Mouse (Mus musculus) midbrain, embryonic 10.5 days (tissue): ENCODE results near the gene Prrx2. TPM values are rescaled to one million over a fixed set of nuclear protein-coding genes. Genes with fewer than 3 reads are reported as not detected.

ENCODE experiments used
- DNase-seq: peaks from one replicate; pipeline ENCODE4 v3.0.0-alpha.2; 2017; ENCODE audit warnings: low spot score
- H3K27ac ChIP-seq: fragments of 300-500 bp; sonication (generic); replicated peaks from 2 replicates; pipeline ENCODE4 v1.5.1; 2016; ENCODE audit warnings: mild to moderate bottlenecking
- H3K27me3 ChIP-seq: fragments of 300-500 bp; sonication (generic); 2 replicates; pipeline ENCODE4 v1.6.1; 2016; ENCODE audit warnings: low read depth, mild to moderate bottlenecking; ENCODE audit not compliant: poor library complexity, severe bottlenecking
- H3K36me3 ChIP-seq: fragments of 300-500 bp; sonication (generic); 2 replicates; pipeline ENCODE4 v1.6.1; 2016; ENCODE audit warnings: mild to moderate bottlenecking, moderate library complexity
- H3K4me1 ChIP-seq: fragments of 300-500 bp; sonication (generic); 2 replicates; pipeline ENCODE4 v1.6.1; 2016
- H3K4me3 ChIP-seq: fragments of 300-500 bp; sonication (generic); 2 replicates; pipeline ENCODE4 v1.5.1; 2016; ENCODE audit warnings: mild to moderate bottlenecking, moderate library complexity
- H3K9me3 ChIP-seq: fragments of 300-500 bp; sonication (generic); replicated peaks from 2 replicates; pipeline ENCODE4 v1.6.1; 2016; ENCODE audit warnings: mild to moderate bottlenecking
- WGBS: fragments of 180-500 bp; shearing (Covaris S2); methylation state at CpG from one replicate; pipeline ENCODE4 v1.1.7; 2016; 5-methylcytosine and 5-hydroxymethylcytosine counted together
- polyA plus RNA-seq: library from polyadenylated mRNA; unstranded; fragments of >200 nt; fragmentation: Nextera tagmentation; extraction: Ambion mirVana; gene quantifications from 2 replicates; pipeline ENCODE4 v1.2.1, GENCODE M21; 2016

Prrx2 gene
- polyA plus RNA-seq, 1 experiment from 2014 or later = 29.5 TPM

DNA sequence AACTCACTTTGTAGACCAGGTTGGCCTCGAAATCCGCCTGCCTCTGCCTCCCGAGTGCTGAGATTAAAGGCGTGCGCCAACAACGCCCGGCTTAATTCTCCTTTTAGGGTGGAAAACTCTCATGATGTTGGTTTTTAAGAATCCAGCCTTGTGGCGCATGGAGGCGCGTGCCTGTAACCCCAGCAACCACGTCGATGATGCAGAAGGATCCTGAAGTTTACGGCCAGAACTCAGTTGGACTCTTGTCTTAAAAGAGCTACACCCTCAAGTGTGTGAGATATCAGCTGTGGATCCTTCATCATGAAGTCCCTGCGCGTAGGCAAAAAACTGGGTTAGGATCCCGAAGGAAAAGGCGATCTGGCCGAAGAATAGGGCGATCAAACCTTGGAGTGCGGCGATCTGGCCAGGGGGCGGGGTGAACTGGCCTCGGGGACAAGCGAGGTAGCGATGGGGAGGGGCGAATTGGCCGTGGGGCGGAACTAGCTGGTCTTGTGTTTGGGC lies 27.6 kb upstream of the Prrx2 start:
- WGBS = 9% methylated on average over 28 of the region's 28 CpGs
- Histone ChIP-seq H3K4me3 (peak overlapping the region; percentile 84), H3K27me3 (peaks cover 37% of the 10 kb centered on the region), H3K4me1 (peaks cover 38% of the 10 kb centered on the region), H3K27ac (peak overlapping the region; percentile 96), H3K36me3 (peaks cover 24% of the 10 kb centered on the region), H3K9me3 (no peaks in the 10 kb centered on the region)
- DNase-seq = no peak

DNA sequence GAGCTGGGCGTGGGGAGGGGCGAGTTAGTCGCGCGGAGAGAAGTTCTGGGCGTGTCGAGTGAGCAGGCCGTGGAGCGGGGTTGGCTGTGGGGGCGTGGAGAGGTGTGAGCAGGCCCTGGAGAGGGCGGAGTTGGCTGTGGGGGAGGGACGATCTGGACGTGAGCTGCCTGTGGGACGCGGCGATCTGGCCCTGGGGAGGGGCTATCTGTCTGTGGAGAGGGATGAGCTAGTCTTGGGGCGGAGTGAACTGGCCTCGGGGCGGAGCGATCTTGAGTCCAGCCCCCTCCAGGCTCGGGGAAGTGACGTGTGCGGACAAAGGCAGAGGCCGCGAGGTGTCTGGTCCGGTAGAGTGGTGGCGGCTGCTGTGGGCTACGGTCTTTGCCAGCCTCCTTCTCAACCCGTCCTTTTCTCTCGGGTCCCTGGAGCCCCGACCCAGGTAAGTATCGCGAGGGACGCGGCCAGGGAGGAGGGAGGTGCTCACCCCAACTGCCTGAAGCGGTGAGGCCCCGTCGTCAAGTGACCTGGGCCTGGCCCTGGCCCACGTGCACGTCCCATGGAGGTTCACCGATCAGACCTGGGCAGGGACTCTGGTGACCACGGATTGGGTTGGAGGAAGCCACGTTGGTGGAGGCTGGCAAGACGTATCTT lies 27.0 kb upstream of the Prrx2 start, which contains the start of gene Ntmt1:
Gene Ntmt1 (plus strand): TSS at position 179 of the 648 bp plus-strand sequence.
- peak; percentile 100 for DNase-seq
- peak within 1 kb of the TSS; percentile 84 for H3K4me3 ChIP-seq
- H3K9me3 ChIP-seq = no peaks in the 10 kb centered on the region
- peak within 1 kb of the TSS; percentile 96 for H3K27ac ChIP-seq
- H3K36me3 ChIP-seq = peaks cover 30% of the 10 kb centered on the region
- H3K27me3 ChIP-seq = peaks cover 31% of the 10 kb centered on the region
- under 1% methylated on average over 44 of the region's 44 CpGs for WGBS
- H3K4me1 ChIP-seq = peaks cover 38% of the 10 kb centered on the region

DNA sequence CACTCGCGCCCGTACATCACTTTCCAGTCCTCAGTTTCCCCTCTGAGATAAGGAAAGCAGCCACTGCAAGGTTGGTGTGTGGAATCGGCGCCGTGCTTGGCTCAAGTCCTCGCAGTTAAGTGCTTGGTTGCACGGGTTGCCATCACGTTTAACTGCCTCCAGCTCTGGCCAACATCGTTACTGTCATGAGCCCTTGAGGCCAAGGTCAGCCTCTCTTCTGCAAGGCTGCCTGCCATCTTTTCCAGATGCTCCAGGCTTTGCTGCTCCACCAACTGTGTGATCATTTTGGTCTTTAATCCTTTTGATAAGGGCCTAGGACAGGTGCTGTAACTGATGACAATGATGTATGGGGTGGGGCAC lies 26.5 kb upstream of the Prrx2 start:
- Histone ChIP-seq H3K4me3 (peak overlapping the region; percentile 84), H3K4me1 (peaks cover 38% of the 10 kb centered on the region), H3K27me3 (peaks cover 26% of the 10 kb centered on the region), H3K9me3 (no peaks in the 10 kb centered on the region), H3K27ac (peak overlapping the region; percentile 96), H3K36me3 (peaks cover 35% of the 10 kb centered on the region)
- DNase-seq = peak; percentile 38
- WGBS = 13% methylated on average over 10 of the region's 10 CpGs

DNA sequence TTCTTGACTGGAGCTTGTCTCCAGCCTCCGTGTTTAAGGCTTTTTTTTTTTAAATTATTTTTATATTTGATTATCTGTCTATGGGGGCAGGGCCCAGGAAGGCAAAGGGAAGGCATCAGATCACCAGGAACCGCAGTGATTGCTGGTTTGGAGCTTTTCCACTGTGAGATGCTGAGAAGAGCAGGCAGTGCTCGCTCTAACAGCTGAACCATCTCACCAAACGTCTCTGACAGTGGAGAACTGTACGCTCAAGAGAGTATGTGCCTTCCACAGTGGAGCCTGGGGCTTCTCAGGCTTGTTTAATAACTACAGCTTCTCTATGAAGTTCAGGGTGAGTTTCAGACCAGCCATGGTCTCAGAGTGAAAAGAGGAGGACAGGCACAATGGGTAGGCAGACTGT lies 25.3 kb upstream of the Prrx2 start:
- Histone ChIP-seq H3K4me1 (peaks cover 38% of the 10 kb centered on the region), H3K27me3 (peaks cover 14% of the 10 kb centered on the region; the same call in 1 of the 2 replicates), H3K4me3 (peak overlapping the region; percentile 39; the same call in 1 of the 2 replicates), H3K9me3 (no peaks in the 10 kb centered on the region), H3K36me3 (peaks cover 47% of the 10 kb centered on the region), H3K27ac (no peak overlapping the region)
- 92% methylated on average over 5 of the region's 5 CpGs for WGBS
- DNase-seq = no peak

DNA sequence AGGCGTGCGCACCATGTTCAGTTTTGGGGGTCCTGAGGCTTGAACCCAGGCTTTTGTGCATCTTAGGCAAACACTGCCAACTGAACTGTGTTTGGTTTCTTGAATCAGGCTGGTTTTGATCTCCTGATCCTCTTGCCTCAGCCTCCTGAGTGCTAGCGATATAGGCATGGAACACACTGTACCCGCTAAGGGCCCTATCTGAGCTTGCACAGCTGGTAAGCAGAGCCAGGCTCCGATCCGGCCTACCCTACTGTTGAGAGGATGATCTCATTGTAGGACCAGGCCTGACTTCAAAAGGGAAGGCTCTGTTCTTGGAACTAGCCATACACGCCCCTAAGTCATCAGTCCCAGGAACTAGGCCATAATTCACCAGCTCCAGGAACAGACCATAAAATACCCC lies 24.2 kb upstream of the Prrx2 start:
- DNase-seq = no peak
- Histone ChIP-seq H3K36me3 (peaks cover 58% of the 10 kb centered on the region), H3K4me3 (no peak overlapping the region), H3K27me3 (peaks cover 3% of the 10 kb centered on the region; the same call in 1 of the 2 replicates), H3K9me3 (no peaks in the 10 kb centered on the region), H3K27ac (no peak overlapping the region), H3K4me1 (peaks cover 38% of the 10 kb centered on the region)
- 94% methylated on average over 7 of the region's 7 CpGs for WGBS

DNA sequence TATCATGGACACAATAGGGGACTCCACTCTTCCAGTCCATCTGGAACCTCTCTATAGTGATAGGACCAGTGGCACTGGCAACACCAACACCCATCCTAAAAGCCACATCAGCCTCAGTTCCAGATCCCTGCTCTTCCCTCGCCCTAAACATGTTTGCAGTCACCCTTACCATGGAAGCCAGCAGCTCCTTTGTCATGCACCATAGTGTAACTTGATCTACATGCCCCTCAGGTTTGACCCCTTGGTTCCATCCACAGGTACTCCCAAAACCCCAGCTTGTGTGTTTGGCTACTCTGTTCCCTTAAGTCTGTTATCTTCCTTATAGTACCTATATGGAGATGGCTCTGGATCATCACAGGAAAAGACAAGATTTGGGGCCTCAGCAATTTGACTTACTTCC lies 18.4 kb upstream of the Prrx2 start:
- Histone ChIP-seq H3K9me3 (peaks cover 11% of the 10 kb centered on the region), H3K27me3 (no peaks in the 10 kb centered on the region), H3K27ac (no peak overlapping the region), H3K4me3 (no peak overlapping the region), H3K36me3 (peaks cover 98% of the 10 kb centered on the region), H3K4me1 (no peaks in the 10 kb centered on the region)
- DNase-seq = no peak
- WGBS = 86% methylated on average over 1 of the region's 1 CpGs

DNA sequence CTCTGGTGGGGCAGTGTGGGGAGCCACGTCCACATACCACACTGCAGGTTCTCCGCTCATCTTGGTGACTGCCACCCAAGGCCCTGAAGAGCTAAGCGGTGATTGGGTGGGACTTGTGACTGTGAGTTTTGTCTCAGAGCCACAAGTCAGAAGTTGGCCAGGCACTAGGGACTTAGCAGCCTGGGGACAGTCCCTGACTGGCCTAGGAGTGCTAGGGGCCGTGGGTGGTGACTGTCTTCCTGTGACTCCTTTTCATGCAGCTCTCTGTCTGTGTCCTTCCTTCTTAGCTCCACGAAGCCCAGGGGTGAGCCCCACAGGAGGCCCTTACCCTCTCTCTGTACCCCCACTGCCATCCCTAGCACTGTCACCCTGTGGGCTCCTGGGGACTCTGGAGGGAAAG lies 14.9 kb upstream of the Prrx2 start:
- Histone ChIP-seq H3K4me1 (peaks cover 6% of the 10 kb centered on the region; the same call in 1 of the 2 replicates), H3K27me3 (no peaks in the 10 kb centered on the region), H3K36me3 (peaks cover 98% of the 10 kb centered on the region), H3K4me3 (no peak overlapping the region), H3K9me3 (peaks cover 11% of the 10 kb centered on the region), H3K27ac (no peak overlapping the region)
- DNase-seq = no peak
- 94% methylated on average over 5 of the region's 5 CpGs for WGBS

DNA sequence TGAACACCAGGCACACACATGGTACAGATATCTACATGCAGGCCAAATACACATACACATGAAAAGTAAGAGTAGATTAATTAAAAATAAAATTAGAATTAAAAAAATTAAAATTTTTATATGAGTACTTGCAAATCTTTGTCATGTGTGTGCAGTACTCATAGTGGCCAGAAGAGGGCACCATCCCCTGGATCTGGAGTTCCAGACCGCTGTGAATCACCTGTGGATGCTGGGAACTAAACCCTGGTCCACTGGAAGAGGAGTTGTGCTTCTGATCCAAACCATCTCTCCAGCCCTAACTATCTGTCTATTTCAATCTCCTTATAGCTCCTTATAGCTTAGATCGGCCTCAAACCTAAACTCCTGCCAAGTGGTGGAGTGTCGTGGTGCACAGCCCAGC lies 13.7 kb upstream of the Prrx2 start:
- H3K9me3 ChIP-seq = peaks cover 11% of the 10 kb centered on the region
- peaks cover 7% of the 10 kb centered on the region; the same call in 1 of the 2 replicates for H3K4me1 ChIP-seq
- no peak for DNase-seq
- no peaks in the 10 kb centered on the region for H3K27me3 ChIP-seq
- H3K4me3 ChIP-seq = no peak overlapping the region
- WGBS = 93% methylated on average over 3 of the region's 3 CpGs
- H3K27ac ChIP-seq = no peak overlapping the region
- peaks cover 98% of the 10 kb centered on the region for H3K36me3 ChIP-seq

DNA sequence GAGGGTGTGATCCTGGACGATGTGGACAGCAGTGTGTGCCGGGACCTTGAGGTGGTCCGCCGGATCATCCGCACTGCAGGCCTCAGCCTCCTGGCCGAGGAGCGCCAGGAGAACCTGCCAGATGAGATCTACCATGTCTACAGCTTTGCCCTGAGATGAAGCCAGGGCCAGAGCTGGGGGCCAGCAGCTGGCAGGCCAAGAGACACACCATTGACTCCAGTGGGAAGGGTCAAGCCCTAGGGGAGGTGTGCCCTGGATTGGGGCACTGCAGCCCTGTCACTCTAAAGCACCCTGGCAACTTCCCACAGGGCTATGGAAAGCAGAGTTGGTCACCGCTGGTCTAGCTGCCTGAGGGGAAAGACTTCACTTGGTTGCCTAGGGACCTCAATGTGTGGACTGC lies 12.3 kb upstream of the Prrx2 start:
- Histone ChIP-seq H3K9me3 (peaks cover 11% of the 10 kb centered on the region), H3K4me3 (no peak overlapping the region), H3K4me1 (peaks cover 20% of the 10 kb centered on the region), H3K27ac (no peak overlapping the region), H3K36me3 (peaks cover 94% of the 10 kb centered on the region), H3K27me3 (no peaks in the 10 kb centered on the region)
- DNase-seq = no peak
- WGBS = 91% methylated on average over 8 of the region's 8 CpGs

DNA sequence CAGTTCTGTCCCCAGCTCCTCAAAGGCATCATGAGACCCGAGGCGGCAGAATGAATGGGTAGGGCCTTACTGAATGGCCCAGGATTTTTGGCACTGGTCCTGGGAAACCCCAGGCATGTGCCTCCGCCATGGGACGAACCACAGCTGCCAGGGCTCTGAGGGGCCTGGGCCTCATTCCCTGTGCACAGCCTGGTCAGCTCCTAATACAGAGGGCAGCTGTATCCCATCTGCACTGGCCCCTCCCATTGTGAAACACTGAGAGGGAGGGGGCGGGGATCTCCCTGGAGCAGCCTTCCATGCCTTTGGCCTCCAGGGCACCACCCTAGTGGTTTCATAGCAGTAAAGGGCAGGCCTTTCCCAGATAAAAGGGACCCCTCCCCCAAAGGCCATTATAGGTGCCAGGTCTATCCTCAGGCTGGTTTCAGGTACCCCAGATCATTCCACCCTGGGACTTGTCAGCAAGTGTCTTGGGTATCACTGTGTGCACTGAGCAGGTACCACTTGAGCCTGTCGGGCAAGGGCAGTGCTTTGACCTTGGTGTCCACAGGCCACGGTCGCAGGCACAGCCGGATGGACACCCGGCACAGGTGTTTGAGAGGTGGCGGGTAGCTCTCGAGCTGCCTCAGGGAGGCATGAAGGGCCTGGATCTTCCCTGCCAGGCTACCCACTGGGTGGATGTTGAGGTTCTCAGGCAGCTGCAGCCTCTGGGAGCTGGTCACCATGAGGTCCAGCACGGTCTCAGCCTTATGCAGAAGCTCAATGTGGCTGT lies 11.2 kb upstream of the Prrx2 start:
- no peak for DNase-seq
- H3K4me3 ChIP-seq = 0 out of 2 replicates have a peak overlapping the region, but pooled peaks have one; percentile 7
- peaks cover 83% of the 10 kb centered on the region for H3K36me3 ChIP-seq

DNA sequence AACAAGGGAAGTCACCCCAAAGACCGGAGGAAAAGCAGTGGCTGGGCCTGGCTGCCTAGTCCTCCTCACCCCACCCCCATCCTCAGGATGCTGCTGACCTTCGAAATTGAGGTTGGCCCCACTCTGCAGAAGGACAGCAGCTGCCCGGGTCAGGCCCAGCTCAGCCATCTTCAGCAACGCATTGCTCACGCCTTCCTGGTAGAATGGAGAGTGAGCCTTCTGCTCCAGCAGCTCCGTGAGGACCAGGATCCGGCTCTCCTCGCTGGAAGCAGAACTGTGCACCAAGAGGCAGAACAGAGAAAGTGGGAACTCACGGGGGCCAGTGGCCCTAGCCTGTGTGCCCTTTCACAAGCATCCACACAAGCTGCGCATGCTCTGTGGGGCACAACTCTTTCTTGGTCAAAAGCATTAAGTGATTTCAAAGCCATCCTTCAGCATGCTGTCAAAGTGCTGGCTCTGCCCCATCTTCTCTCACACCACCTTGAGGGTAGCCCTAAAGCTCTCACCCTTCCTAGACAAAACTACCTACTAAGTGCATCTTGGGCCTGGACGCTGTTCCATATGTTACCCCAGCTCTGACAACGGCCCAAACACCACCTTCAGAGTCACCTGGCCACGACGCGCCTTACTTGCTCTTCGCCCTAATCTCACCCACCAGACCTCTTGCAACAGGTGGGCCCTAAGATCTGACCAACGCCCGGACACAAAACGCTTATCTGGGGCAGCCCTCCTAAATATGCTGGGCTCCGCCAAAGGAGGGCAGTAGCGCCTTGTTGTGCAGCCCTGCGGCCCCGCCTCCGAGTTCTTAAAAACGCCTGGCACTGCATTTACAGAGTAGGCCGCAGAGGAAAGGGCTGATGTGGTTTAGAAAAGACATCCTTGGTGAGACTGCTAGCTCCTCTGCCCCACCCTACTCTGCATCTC lies 7.7 kb upstream of the Prrx2 start:
- Histone ChIP-seq H3K9me3 (no peaks in the 10 kb centered on the region), H3K4me3 (peak overlapping the region; percentile 99), H3K36me3 (peaks cover 48% of the 10 kb centered on the region), H3K4me1 (peaks cover 39% of the 10 kb centered on the region), H3K27me3 (no peaks in the 10 kb centered on the region), H3K27ac (peak overlapping the region; percentile 87)
- DNase-seq = no peak
- WGBS = 39% methylated on average over 26 of the region's 26 CpGs

More for the DNA sequence above, 11.2 kb upstream of the Prrx2 start:
- 82% methylated on average over 13 of the region's 13 CpGs for WGBS
- Histone ChIP-seq H3K27ac (no peak overlapping the region), H3K27me3 (no peaks in the 10 kb centered on the region), H3K4me1 (peaks cover 30% of the 10 kb centered on the region), H3K9me3 (peaks cover 11% of the 10 kb centered on the region)

DNA sequence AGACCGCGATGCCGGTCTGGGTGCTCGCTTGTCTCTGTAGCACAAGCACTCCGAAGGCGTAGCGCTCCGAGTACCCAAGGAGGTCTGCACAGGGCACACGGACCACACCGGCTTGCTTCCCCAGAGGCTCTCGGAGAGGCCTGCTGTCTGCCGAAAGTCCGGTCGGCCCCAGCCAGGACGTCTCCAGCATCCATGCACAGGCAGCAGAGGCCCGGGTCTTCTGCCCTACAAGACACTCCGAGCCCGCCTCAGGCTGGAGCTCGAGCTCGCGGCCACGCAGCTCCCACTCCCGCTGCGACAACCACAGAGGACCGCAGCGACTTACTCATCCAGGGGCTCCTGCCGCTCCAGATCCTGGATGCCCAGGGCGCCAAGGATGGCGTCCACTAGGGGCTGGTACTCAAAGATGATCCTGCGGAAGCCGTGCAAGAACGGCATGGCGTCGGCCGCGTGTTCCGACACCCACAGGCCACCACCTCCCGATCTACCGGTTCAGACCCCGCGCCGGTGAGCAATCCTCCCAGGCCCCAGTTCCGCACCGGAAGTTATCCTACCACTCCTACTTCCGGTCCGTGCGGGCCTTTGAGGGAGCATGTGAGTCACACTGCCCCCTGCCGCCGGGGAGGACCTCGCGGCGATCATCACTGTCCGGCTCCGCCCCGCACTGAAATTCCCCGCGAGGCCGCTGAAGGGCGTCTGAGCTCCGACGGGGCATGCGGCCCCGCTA lies 6.9 kb upstream of the Prrx2 start:
- under 1% methylated on average over 63 of the region's 63 CpGs for WGBS
- Histone ChIP-seq H3K36me3 (peaks cover 40% of the 10 kb centered on the region), H3K9me3 (no peaks in the 10 kb centered on the region), H3K4me3 (peak overlapping the region; percentile 99), H3K27me3 (no peaks in the 10 kb centered on the region), H3K4me1 (peaks cover 37% of the 10 kb centered on the region), H3K27ac (peak overlapping the region; percentile 87)
- peak; percentile 94 for DNase-seq
